Mouse (Mus musculus) E14TG2a.4 (cell line): ENCODE data around the gene Trpv5.

ENCODE experiments used
- H3K27me3 ChIP-seq: 2 replicates; pipeline ENCODE4 v1.6.1; 2014; ENCODE audit warnings: low read length, control low read depth; ENCODE audit not compliant: insufficient read depth
- H3K36me3 ChIP-seq: 2 replicates; pipeline ENCODE4 v1.6.1; 2014; ENCODE audit warnings: low read length, control low read depth; ENCODE audit not compliant: insufficient read depth
- H3K4me1 ChIP-seq: replicated peaks from 2 replicates; pipeline ENCODE4 v1.6.1; 2014; ENCODE audit warnings: low read depth, low read length, control low read depth
- H3K4me3 ChIP-seq: replicated peaks from 2 replicates; pipeline ENCODE4 v1.5.1; 2014; ENCODE audit warnings: mild to moderate bottlenecking, low read length
- H3K9me3 ChIP-seq: 2 replicates; pipeline ENCODE4 v1.6.1; 2014; ENCODE audit warnings: low read length, control low read depth
- CTCF ChIP-seq: conservative IDR thresholded peaks from 2 replicates; pipeline ENCODE4 v1.5.1; 2014; ENCODE audit warnings: low read length
- NANOG ChIP-seq: IDR thresholded peaks from 2 replicates; pipeline ENCODE4 v1.6.1; 2014; ENCODE audit warnings: borderline replicate concordance, low read length, mixed read lengths
- POU5F1 ChIP-seq: IDR thresholded peaks from 2 replicates; pipeline ENCODE4 v1.6.1; 2014; ENCODE audit warnings: low read length, borderline replicate concordance

Gene Trpv5

DNA sequence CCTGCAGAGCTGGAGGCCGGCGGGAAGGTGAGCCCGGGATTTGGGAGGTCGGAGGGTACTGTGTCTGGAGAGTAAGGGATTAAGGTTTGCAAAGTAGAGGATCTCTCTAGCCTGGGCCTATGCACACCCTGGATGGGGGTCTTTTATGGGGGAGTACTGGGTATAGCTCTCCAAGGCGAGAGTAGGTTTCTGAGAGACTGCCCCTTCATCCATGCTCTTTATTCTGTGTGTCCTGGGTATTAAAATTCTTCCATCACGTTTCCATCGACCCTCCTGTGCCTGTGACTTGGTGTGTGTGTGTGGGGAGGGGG, 74.8 kb downstream of the Trpv5 start:
- peaks cover 14% of the 10 kb centered on the region for H3K4me1 ChIP-seq
- H3K27me3 ChIP-seq: peaks cover 28% of the 10 kb centered on the region
- TF ChIP-seq NANOG: no peak
- no peak for TF ChIP-seq POU5F1
- TF ChIP-seq CTCF: no peak
- H3K36me3 ChIP-seq: no peaks in the 10 kb centered on the region
- peak overlapping the region; percentile 89 for H3K4me3 ChIP-seq
- H3K9me3 ChIP-seq: no peaks in the 10 kb centered on the region

DNA sequence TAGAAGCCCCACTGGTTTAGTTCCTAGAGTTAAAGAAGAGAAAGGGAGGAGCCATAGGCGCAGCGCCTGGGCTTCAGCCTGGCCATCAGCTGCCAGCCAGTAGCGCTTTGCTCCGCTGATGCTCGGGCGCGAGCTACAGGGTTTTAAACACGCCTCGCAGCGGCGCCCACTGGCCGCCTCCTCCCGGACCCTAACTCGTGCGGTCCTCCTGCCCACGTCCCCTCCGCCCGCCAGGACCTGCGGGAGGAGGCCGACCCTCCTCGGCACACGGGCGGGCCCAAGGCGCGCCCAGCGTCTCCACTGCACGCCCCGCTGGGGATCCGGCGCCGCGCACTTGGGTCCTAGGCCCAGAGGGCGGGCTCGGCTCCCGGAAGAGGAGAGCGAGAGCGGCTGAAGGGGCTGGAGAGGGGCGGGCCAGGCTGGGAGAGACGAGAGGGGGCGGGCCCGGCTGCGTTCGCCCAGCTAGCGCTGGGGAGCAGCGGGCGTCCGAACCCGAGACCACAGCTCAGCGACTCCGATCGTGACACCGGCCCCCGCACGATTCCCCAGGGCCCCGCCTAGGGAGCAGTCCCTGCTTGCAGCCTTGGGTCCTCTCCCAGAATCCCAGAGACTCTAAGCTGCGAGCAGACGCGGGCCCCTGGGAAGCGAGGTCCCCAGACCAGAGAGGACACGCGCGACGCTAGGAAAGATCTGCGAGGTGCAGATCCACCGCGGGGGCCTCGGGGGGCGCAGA, 75.3 kb downstream of the Trpv5 start, which contains the start of gene Ephb6:
Ephb6 (plus strand) TSS at position 422 of the 733 bp plus-strand sequence.
- no peaks in the 10 kb centered on the region for H3K36me3 ChIP-seq
- peaks cover 14% of the 10 kb centered on the region for H3K4me1 ChIP-seq
- H3K4me3 ChIP-seq: peak within 1 kb of the TSS; percentile 89
- TF ChIP-seq CTCF (no peak), POU5F1 (no peak)
- no peaks in the 10 kb centered on the region for H3K9me3 ChIP-seq
- peaks cover 28% of the 10 kb centered on the region for H3K27me3 ChIP-seq

DNA sequence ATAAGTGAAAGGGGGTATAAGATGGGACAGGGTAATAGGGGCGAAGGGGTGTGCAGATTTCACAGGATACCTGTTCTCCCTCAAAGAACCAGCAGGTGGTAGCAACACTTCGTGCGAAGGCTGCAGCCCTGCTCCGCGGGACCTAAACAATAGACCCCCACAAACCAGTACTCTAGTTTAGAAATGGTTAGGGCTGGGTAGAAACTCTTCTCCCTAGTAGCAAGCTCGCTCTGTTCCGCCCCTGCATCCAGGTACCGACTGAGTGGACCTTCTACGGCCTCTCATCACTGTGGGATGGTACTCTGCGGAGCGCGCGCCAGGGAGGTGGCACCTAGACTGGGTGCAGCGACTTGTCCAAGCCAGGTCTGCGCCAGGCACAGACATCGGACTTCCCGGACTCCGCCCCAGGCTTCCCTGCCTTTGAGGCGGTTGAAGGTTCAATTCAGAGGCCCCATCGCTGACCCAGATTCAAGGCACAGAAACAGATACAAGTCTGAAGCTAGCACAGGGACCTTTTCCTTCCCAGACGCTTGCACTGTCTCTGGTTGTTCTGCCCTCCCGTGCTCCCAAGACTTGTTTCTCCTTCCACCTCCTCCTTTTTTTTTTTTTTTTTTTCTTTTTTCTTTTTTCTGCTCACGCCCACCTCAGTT, 76.0 kb downstream of the Trpv5 start:
- H3K4me1 ChIP-seq: peaks cover 14% of the 10 kb centered on the region
- TF ChIP-seq CTCF: peak; percentile 30
- TF ChIP-seq POU5F1: no peak
- peaks cover 28% of the 10 kb centered on the region for H3K27me3 ChIP-seq
- no peaks in the 10 kb centered on the region for H3K36me3 ChIP-seq
- H3K4me3 ChIP-seq: peak overlapping the region; percentile 89
- H3K9me3 ChIP-seq: no peaks in the 10 kb centered on the region
